Mouse (Mus musculus): Measurements from ENCODE around the gene Atp2c2.

Gene Atp2c2

GRCm38 (mm10) chr8:119707146-119707545 is 7.3 kb downstream of the Atp2c2 start:
- no peak for DNase-seq

DNA sequence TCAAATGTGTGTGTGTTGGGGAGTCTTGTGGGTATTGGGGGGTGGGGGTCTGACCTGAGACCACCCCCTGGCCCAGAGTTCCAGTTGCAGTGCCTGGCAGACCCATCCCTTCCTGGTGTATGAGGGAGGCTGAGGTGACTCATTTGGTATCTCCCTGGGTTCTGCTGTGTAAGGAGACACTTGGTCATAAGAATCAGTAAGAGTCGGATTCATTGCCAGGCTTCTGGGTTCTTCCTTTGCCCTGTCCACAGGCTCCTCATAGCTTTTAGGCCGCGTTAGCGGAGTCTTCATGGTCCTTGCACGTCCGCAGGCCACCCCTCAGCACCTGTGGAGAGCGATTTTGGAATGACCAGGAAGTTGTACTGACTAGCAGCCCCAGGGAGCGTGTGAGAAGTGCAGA is 8.7 kb downstream of the Atp2c2 start:
- no peak for DNase-seq

DNA sequence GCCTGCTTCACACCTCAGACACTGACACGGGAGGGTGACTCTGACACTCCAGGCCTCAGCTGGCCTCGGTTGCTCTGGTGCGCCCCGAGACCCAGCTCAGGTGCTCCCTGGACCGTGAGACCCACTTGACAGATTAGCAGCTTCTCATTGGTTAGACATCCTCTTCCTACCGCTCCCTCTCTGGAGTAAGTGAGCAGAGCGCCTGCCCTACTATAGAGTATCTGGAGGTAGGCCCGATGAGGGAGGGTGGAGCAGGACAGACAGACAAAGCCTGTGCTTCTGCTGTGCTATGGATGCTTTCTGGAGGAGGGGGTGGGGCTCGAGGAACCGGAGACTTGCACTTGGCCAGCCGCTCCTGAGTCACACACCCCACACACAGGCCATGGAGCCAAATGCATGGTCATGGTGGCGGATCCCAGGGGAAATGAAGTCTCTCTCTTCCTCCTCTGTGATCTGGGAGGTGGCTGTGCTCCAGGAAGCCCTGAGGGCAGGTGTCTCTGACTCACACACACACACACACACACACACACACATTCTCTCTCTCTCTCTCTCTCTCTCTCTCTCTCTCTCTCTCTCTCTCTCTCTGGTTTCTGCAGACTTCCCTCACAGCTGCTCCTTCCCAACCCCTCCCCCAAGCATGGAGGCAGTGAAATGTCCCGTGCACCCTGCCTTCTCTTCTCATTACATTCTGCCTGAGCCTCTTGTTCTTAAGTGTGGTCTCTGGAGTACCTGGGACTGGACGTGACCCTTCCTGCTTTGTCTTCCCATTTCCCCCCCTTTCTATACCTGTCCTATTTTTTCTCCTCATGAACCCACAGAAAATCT is 9.3 kb downstream of the Atp2c2 start:
- DNase-seq, result no peak

- no peak for DNase-seq
These were observed 9.9 kb downstream of the Atp2c2 start for GRCm38 (mm10) chr8:119709703-119710093.

DNA sequence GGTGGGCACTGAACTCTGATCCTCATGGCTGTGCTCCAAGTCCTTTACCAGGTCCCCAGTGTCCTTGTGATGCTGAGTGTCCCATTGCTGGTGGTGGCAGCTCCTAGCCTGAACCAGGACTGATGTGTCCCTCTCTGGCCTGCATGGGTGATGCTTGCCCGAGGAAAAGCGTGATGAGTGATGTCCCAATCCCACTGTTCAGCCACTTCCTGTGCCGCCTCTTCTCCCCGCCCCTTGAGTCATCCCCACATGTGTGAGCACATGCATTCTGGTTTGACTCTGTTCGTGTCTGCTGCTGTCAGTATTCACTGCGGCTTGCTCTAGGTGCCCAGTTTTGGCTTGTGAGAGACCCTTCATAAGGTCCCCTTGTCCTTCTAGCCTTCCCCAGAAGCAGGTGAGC is 12.4 kb downstream of the Atp2c2 start:
- no peak for DNase-seq

DNA sequence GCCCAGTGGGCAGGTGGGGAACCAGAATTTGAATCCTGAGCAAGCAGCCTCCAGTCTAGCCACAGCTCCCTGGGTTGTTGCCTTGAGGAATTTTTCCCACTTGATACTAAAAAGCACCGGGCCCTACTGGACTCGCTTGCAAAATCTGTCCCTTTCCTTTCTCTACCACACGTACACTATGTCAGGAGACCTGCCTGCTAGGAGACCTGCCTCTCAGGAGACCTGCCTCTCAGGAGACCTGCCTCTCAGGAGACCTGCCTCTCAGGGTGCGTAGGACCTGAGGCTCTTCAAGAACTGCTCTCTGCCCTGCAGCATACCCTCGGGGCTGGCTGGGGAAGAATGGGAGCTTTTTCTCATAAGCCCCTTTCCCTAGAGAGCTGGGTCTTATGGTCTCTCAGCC is 13.6 kb downstream of the Atp2c2 start:
- no peak for DNase-seq

GRCm38 (mm10) chr8:119715221-119715620 is 15.4 kb downstream of the Atp2c2 start:
- no peak for DNase-seq

- no peak for DNase-seq
These were observed 17.0 kb downstream of the Atp2c2 start for GRCm38 (mm10) chr8:119716730-119717299.

DNA sequence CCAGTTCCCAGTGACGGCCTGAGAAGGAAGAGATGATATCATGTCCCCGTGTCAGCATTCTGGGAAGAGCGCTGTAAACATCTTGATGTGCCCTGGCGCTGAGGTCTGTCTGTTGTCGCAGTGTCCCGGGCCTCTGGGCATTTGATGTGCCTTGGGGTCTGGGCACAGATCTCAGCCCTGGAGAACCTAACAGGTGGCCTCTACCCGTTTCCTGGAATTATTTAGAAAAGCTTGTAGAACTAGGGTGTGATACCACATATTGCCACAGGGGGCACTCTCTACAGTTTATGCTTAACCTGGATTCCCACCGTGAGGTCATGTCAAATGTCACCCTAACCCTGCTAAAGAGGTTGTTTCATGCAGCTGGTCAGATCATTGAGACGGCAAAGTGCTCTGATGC is 18.0 kb downstream of the Atp2c2 start:
- DNase-seq, result peak; percentile 46

GRCm38 (mm10) chr8:119719011-119719501 is 19.2 kb downstream of the Atp2c2 start:
- DNase-seq, result no peak

- no peak for DNase-seq
These were observed 22.5 kb downstream of the Atp2c2 start for GRCm38 (mm10) chr8:119722348-119722747.

GRCm38 (mm10) chr8:119723676-119724075 is 23.9 kb downstream of the Atp2c2 start:
- no peak for DNase-seq

DNA sequence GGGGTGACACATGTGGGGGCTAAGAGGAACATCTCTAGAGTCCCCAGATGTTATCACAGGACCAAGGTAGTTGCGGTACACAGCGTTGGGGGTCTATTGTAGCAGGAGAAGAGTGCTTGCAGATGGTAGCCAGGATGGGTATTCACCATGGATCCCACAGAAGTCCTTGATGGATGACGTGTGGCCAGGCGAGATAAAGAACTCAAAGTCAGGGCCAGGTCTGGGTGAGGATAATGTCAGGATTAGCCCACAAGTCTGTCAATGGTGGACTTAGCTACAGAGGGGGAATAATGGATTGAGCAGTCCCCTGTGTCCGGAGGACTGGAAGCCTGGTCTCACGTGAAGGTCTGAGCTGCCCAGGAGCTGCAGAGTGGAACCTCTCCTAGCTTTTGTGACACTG is 24.8 kb downstream of the Atp2c2 start:
- no peak for DNase-seq

- no peak for DNase-seq
These were observed 27.3 kb downstream of the Atp2c2 start for GRCm38 (mm10) chr8:119727093-119727492.

DNA sequence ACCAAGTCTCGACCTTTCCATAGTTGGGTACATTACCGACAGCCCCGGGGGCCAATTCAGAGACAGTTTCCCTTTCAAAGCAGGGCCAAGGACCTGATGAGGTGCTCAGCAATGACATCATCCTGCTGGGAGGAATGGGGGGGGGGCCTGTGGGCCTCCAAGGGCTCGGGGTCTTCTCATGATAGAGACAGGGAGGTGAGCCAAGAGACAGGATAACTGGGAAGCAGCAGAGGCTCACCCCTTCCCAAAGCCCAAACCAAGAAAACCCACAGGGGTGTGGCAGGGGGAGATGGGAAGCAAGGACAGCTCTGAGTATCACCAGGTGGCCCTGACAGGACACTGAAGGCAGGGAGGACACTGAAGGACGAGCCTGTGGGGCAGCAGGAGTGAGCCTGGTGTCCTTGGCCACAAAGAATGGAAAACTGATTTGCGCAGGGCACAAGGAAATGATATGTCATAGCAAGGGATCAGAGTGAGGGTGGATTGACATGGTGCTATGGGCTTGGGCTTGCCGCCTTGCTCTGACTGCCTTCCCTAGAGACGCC is 28.6 kb downstream of the Atp2c2 start:
- DNase-seq, result no peak

DNA sequence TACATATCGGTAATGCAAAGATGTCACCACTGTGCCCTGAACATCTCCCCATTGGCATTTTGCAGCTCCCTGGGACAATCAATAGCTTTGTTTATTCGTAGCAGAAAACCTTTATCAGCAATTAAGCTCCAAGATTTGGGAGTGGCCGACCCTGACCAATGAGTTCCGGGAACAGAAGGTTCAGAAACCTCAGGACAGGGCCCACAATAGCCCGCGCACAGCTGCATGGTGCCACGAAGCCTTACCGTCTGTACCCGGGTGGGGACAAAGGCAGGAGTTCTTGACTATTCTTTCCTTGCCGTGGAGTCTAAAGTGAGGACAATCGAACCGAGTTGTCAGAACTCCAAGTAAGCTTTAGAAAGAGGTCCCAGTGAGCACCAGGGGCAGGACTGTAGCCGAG is 32.3 kb downstream of the Atp2c2 start:
- no peak for DNase-seq

DNA sequence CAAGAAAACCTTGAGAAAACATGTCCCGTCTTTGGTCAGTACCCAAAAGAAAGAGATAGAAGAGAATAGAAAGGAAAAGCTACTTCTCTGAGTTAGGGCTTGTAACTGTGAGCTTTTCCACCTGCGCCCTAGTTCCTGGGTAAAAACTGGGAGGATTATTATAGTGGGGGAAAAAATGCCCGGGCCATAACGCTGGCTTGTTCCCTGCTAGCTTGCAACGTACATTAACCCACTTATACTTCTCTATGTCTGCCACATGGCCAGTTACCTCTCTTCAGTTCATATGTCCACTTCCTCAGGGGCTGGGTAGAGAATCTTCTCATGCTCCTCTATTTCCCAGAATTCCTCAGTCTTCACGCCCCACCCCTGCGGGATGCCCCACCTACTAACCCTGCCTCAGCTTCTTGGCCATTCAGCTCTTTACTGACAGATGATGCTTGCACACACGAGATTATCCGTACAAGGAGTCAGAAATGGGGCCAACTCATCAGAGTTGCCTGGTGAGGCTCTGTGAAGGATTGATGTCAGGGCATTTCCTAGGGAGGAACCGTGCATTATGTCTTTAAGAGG is 36.6 kb downstream of the Atp2c2 start:
- DNase-seq, result no peak

DNA sequence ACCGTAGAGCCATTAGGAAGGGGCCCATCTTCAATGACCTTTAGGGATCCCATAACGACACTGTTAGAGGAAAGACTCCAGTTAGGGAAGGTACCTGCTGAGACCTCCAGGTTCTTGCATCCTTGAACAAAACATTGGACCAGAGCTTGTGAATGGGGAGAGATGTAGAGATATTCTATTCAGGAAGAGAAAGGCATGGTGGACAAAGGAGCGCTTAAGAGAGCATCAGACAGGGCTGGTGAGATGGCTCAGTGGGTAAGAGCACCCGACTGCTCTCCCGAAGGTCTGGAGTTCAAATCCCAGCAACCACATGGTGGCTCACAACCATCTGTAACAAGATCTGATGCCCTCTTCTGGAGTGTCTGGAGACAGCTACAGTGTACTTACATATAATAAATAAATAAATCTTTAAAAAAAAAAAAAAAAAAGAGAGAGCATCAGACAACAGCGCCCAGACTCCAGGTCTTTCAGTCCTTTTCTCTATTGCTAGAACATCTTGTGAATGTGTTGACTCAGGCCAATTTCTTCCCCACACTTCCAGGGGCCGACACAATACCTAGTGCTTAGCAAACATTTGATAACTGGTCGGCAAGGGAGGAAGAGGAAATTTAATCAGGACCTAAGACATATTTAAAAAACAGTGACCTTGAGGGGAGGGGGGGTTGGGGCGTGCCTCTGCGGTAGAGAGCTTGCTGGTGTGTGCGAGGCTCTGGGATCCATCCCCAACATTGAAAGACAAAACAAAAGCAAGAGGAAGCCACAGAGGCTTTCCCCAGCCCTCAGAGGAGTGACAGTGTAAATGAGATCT is 37.5 kb downstream of the Atp2c2 start:
- no peak for DNase-seq

- DNase-seq, result no peak
These were observed 38.5 kb downstream of the Atp2c2 start for GRCm38 (mm10) chr8:119738129-119738907.

GRCm38 (mm10) chr8:119740634-119741033 is 40.8 kb downstream of the Atp2c2 start:
- DNase-seq, result no peak

- no peak for DNase-seq
These were observed 42.6 kb downstream of the Atp2c2 start for GRCm38 (mm10) chr8:119742409-119742808.
